16 mouse cellular contexts compared by ENCODE assay signal in genomic region chr9:75511236-75511939, GRCm38 (mm10). TPM values are rescaled to one million over a fixed set of nuclear protein-coding genes. Genes with fewer than 3 reads are reported as not detected.
DNase-seq lines count a peak whose midpoint lies in the region; ATAC-seq and TF ChIP-seq lines count a peak whose summit lies in the region.
"Had no signal": no experiment of that assay in that cellular context is flagged by ENCODE, and none has a peak within 500 bp of the region (broad histone marks: within the 10 kb centered on the region; RNA-seq: fewer than 3 reads in every experiment).

No protein-coding gene starts in this region.

- H3K27ac ChIP-seq in hindbrain, embryonic 13.5 days, result peak overlapping the region; percentile 66
- no peak overlapping the region for H3K27ac ChIP-seq in hindbrain, embryonic 11.5 days (ENCODE audit: low read depth, low read length)
- peak overlapping the region; percentile 16; the same call in 1 of the 2 replicates for H3K27ac ChIP-seq in forebrain, postnatal 0 days (ENCODE audit: low read depth, low read length)
- H3K27ac ChIP-seq: embryonic facial prominence, embryonic 10.5 days; lung, embryonic 15.5 days had no signal

- peak; percentile 35 to 49 for DNase-seq in cerebellum, adult 18-20 months
- no peak for DNase-seq in cerebellum, adult 11-12 months
- no peak for DNase-seq in hindbrain, embryonic 11.5 days (ENCODE audit: low spot score)
- peak; percentile 83 for DNase-seq in MEL-GATA-1-ER (ENCODE audit: extremely low read depth, low read depth)
- peak; percentile 52 for DNase-seq in forebrain, postnatal 0 days
- DNase-seq in adrenal gland, postnatal 25 days, result no peak
- no peak for DNase-seq in gastrocnemius, postnatal 10 days
- DNase-seq: heart, postnatal 4 days; kidney, adult 8-10 months had no signal

- no peak overlapping the region for H3K4me2 ChIP-seq in hindbrain, embryonic 13.5 days
- no peak overlapping the region for H3K4me2 ChIP-seq in hindbrain, embryonic 11.5 days (replicated peaks; ENCODE audit: low read depth, low read length)
- no peak overlapping the region for H3K4me2 ChIP-seq in forebrain, postnatal 0 days (ENCODE audit: low read depth)
- H3K4me2 ChIP-seq: heart, embryonic 11.5 days; liver, embryonic 11.5 days; lung, embryonic 15.5 days had no signal

- peaks cover 54% of the 10 kb centered on the region for H3K36me3 ChIP-seq in hindbrain, embryonic 13.5 days
- no peaks in the 10 kb centered on the region; the same call in none of the 2 replicates for H3K36me3 ChIP-seq in hindbrain, embryonic 11.5 days (ENCODE audit: control insufficient read depth, insufficient read depth, low read length)
- H3K36me3 ChIP-seq in forebrain, postnatal 0 days (ENCODE audit: insufficient read depth), result peaks cover 43% of the 10 kb centered on the region

- H3K9me3 ChIP-seq in hindbrain, embryonic 13.5 days, result no peaks in the 10 kb centered on the region
- H3K9me3 ChIP-seq in hindbrain, embryonic 11.5 days (ENCODE audit: control insufficient read depth, low read length), result no peaks in the 10 kb centered on the region
- no peaks in the 10 kb centered on the region for H3K9me3 ChIP-seq in forebrain, postnatal 0 days (ENCODE audit: low read length)
- H3K9me3 ChIP-seq: embryonic facial prominence, embryonic 10.5 days; lung, embryonic 15.5 days had no signal

- H3K4me3 ChIP-seq in hindbrain, embryonic 13.5 days, result no peak overlapping the region
- no peak overlapping the region for H3K4me3 ChIP-seq in hindbrain, embryonic 11.5 days (ENCODE audit: low read depth, low read length)
- no peak overlapping the region for H3K4me3 ChIP-seq in forebrain, postnatal 0 days (ENCODE audit: low read depth, low read length)
- H3K4me3 ChIP-seq: embryonic facial prominence, embryonic 10.5 days; lung, embryonic 15.5 days; myocyte had no signal

- no peaks in the 10 kb centered on the region for H3K27me3 ChIP-seq in hindbrain, embryonic 13.5 days
- H3K27me3 ChIP-seq in hindbrain, embryonic 11.5 days (ENCODE audit: control insufficient read depth, insufficient read depth, low read length), result no peaks in the 10 kb centered on the region
- no peaks in the 10 kb centered on the region for H3K27me3 ChIP-seq in forebrain, postnatal 0 days (ENCODE audit: insufficient read depth, low read length)
- H3K27me3 ChIP-seq: CH12.LX; lung, embryonic 15.5 days had no signal

- no peak overlapping the region for H3K9ac ChIP-seq in hindbrain, embryonic 13.5 days
- no peak overlapping the region for H3K9ac ChIP-seq in hindbrain, embryonic 11.5 days (ENCODE audit: low read depth, low read length)
- H3K9ac ChIP-seq in forebrain, postnatal 0 days, result no peak overlapping the region
- H3K9ac ChIP-seq: lung, embryonic 15.5 days had no signal

- ATAC-seq in hindbrain, embryonic 13.5 days (ENCODE audit: low FRiP score), result no peak
- ATAC-seq in hindbrain, embryonic 11.5 days (ENCODE audit: low FRiP score), result no peak
- ATAC-seq in forebrain, postnatal 0 days, result peak; percentile 30; the same call in 1 of the 2 replicates

- 68% methylated on average over 8 of the region's 8 CpGs for WGBS in hindbrain, embryonic 13.5 days
- WGBS in hindbrain, embryonic 11.5 days, result 88% methylated on average over 8 of the region's 8 CpGs
- WGBS in forebrain, postnatal 0 days, result 38% methylated on average over 8 of the region's 8 CpGs

- no peak for TF ChIP-seq CTCF in forebrain, postnatal 0 days (IDR thresholded peaks at IDR 0.05; ENCODE audit: low read depth)

- H3K4me1 ChIP-seq in hindbrain, embryonic 13.5 days (replicated peaks), result peaks cover 4% of the 10 kb centered on the region; the same call in 1 of the 2 replicates
- H3K4me1 ChIP-seq in hindbrain, embryonic 11.5 days (replicated peaks; ENCODE audit: control insufficient read depth, insufficient read depth, low read length), result no peaks in the 10 kb centered on the region
- H3K4me1 ChIP-seq in forebrain, postnatal 0 days (ENCODE audit: insufficient read depth), result no peaks in the 10 kb centered on the region
- H3K4me1 ChIP-seq: embryonic facial prominence, embryonic 10.5 days; lung, embryonic 15.5 days had no signal

RNA-seq across cellular contexts. Expression of gene Tmod3, which starts 48.1 kb away (rescaled TPM):
- polyA plus RNA-seq in hindbrain, embryonic 13.5 days (2015; fragmentation: Nextera tagmentation; extraction: Ambion mirVana), result 82.3 and 85.3 TPM in 2 replicates
- polyA plus RNA-seq in hindbrain, embryonic 11.5 days (2014; fragmentation: Nextera tagmentation; extraction: Ambion mirVana), result 96.9 and 110 TPM in 2 replicates
- total RNA-seq in forebrain, postnatal 0 days (2014; rRNA removed), result 50.3 and 55.1 TPM in 2 replicates
- polyA plus RNA-seq in forebrain, postnatal 0 days (2015; fragmentation: Nextera tagmentation; extraction: Ambion mirVana), result 74.0 and 78.6 TPM in 2 replicates
- total RNA-seq in adrenal gland, postnatal 25 days (2021), result 44.1 and 65.6 TPM in 2 replicates
- 10 to 100 TPM; 42.1 to 43.5 TPM for total RNA-seq in gastrocnemius, postnatal 10 days (2021)

Comparison
In these comparisons a context has a peak if more than half of its experiments do, and no peak if none do; other contexts are left out.
1. DNase-seq: peak in cerebellum, adult 18-20 months (2 of 2), MEL-GATA-1-ER (single experiment) and forebrain, postnatal 0 days (single experiment); none in cerebellum, adult 11-12 months (single experiment), hindbrain, embryonic 11.5 days (single experiment), adrenal gland, postnatal 25 days (single experiment) and gastrocnemius, postnatal 10 days (single experiment).